Mouse (Mus musculus) ES-E14 (cell line): ENCODE data around the gene Zfp451.

Experiments used
- CHD2 ChIP-seq: IDR thresholded peaks from 2 replicates; pipeline ENCODE4 v1.6.1; 2014; ENCODE audit warnings: mild to moderate bottlenecking, low read depth, low read length, inconsistent platforms
- HCFC1 ChIP-seq: IDR thresholded peaks from 2 replicates; pipeline ENCODE4 v1.6.1; 2012; ENCODE audit warnings: low read length, inconsistent platforms, borderline replicate concordance; ENCODE audit not compliant: insufficient read depth
- MAFK ChIP-seq: IDR thresholded peaks from 2 replicates; pipeline ENCODE4 v1.6.1; 2014; ENCODE audit warnings: mild to moderate bottlenecking, low read depth, low read length, inconsistent platforms; ENCODE audit not compliant: insufficient read depth

DNA sequence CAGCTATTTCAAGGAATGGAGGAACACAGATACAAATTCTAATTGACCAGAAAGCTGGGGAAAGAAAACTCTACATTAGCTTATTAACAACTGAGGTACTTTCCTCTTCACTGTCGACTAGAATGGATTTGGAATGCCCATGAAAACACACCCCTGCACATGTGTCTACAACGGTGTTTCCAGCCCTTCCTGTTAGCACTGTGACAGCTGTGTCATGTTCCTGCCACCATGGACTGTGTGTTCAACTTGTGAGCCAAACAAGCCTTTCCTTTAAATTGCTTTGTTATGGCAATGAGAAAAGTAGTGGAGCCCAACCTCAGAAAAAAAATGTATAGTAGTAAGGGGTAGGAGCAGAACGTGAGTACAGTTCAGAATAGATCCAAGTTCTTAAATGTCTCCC, 25.9 kb downstream of the Zfp451 start:
- TF ChIP-seq MAFK (no peak), HCFC1 (no peak), CHD2 (no peak)
